ENCODE assay signal across 9 mouse cellular contexts in the genomic region with DNA sequence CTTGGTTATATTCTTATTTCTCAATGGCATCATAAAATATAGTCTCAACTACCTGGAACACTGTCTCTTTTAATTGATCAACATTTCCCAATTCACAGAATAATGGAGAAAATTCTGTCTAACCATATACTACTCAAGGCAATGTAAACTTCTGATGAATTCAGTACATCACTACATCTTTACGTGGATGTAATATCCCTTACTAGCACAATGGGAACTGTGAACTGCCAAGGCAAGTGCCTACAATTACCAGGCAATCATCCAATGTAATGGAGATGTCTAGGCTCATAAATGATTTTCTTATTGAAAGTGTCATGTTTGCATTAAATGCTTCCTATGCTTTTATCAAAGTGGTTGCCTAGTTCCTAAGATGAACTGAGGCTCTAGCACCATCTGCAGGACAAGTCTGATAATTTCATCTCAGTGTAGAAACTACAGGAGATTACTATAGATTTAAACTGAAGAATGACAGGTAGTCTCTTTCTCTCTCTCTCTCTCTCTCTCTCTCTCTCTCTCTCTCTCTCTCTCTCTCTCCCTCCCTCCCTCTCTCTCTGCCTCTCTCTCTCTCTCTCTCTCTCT.
A peak's percentile ranks its signal among the peaks of the same experiment; 100 is the strongest.
DNase-seq lines count a peak whose midpoint lies in the region; ATAC-seq lines count a peak whose summit lies in the region.
"Had no signal": no experiment of that assay in that cellular context is flagged by ENCODE, and none has a peak within 500 bp of the region (broad histone marks: within the 10 kb centered on the region; RNA-seq: fewer than 3 reads in every experiment).

No protein-coding gene starts in this region.

- 96% methylated on average over 1 of the region's 1 CpGs for WGBS in forebrain, embryonic 13.5 days
- WGBS in forebrain, embryonic 10.5 days, result 92% methylated on average over 1 of the region's 1 CpGs
- 83% methylated on average over 1 of the region's 1 CpGs for WGBS in embryonic facial prominence, embryonic 10.5 days

- no peak overlapping the region for H3K4me3 ChIP-seq in forebrain, embryonic 13.5 days
- no peak overlapping the region for H3K4me3 ChIP-seq in forebrain, embryonic 10.5 days
- H3K4me3 ChIP-seq in embryonic facial prominence, embryonic 10.5 days, result no peak overlapping the region

- H3K27me3 ChIP-seq in forebrain, embryonic 13.5 days, result no peaks in the 10 kb centered on the region
- no peaks in the 10 kb centered on the region for H3K27me3 ChIP-seq in forebrain, embryonic 10.5 days (ENCODE audit: poor library complexity, severe bottlenecking)
- no peaks in the 10 kb centered on the region for H3K27me3 ChIP-seq in embryonic facial prominence, embryonic 10.5 days (replicated peaks; ENCODE audit: low read depth, poor library complexity, severe bottlenecking)

- H3K4me2 ChIP-seq in forebrain, embryonic 13.5 days, result no peak overlapping the region

- peaks cover 6% of the 10 kb centered on the region for H3K9me3 ChIP-seq in forebrain, embryonic 13.5 days (replicated peaks)
- peaks cover 6% of the 10 kb centered on the region; the same call in 1 of the 2 replicates for H3K9me3 ChIP-seq in forebrain, embryonic 10.5 days
- peaks cover 7% of the 10 kb centered on the region for H3K9me3 ChIP-seq in embryonic facial prominence, embryonic 10.5 days

- H3K4me1 ChIP-seq in forebrain, embryonic 13.5 days, result no peaks in the 10 kb centered on the region
- H3K4me1 ChIP-seq in forebrain, embryonic 10.5 days, result no peaks in the 10 kb centered on the region
- H3K4me1 ChIP-seq in embryonic facial prominence, embryonic 10.5 days, result no peaks in the 10 kb centered on the region

- H3K36me3 ChIP-seq in forebrain, embryonic 13.5 days (ENCODE audit: poor library complexity, severe bottlenecking), result no peaks in the 10 kb centered on the region
- no peaks in the 10 kb centered on the region for H3K36me3 ChIP-seq in forebrain, embryonic 10.5 days (replicated peaks)
- H3K36me3 ChIP-seq in embryonic facial prominence, embryonic 10.5 days (replicated peaks), result no peaks in the 10 kb centered on the region
- H3K36me3 ChIP-seq: G1E had no signal

- H3K9ac ChIP-seq in forebrain, embryonic 13.5 days, result no peak overlapping the region

- peak; percentile 64; the same call in 1 of the 2 replicates for ATAC-seq in forebrain, embryonic 13.5 days
- ATAC-seq in inflammation-experienced regulatory T-cells, adult 6 months, result peak; percentile 90

- DNase-seq in forebrain, embryonic 10.5 days (ENCODE audit: extremely low spot score, low spot score), result no peak
- peak; percentile 7 for DNase-seq in urinary bladder, postnatal 25 days (ENCODE audit: low spot score)
- DNase-seq in urinary bladder, postnatal 4 days (ENCODE audit: low spot score in 2 of 2), result no peak
- peak; percentile 11 for DNase-seq in embryonic facial prominence, embryonic 10.5 days (ENCODE audit: low spot score)
- DNase-seq in lung, postnatal 36 days, result peak; percentile 43
- DNase-seq in telencephalon, adult 2 months (ENCODE audit: low read depth, low spot score), result peak; percentile 47

- no peak overlapping the region for H3K27ac ChIP-seq in forebrain, embryonic 13.5 days
- H3K27ac ChIP-seq in forebrain, embryonic 10.5 days, result no peak overlapping the region
- no peak overlapping the region for H3K27ac ChIP-seq in embryonic facial prominence, embryonic 10.5 days (replicated peaks)

Comparison
In these comparisons a context has a peak if more than half of its experiments do, and no peak if none do; other contexts are left out.
1. DNase-seq: peak in urinary bladder, postnatal 25 days (single experiment), embryonic facial prominence, embryonic 10.5 days (single experiment), lung, postnatal 36 days (single experiment) and telencephalon, adult 2 months (single experiment); none in forebrain, embryonic 10.5 days (single experiment) and urinary bladder, postnatal 4 days (0 of 2).